Mouse (Mus musculus): Measurements from ENCODE around the gene Trim65. TPM values are rescaled to one million over a fixed set of nuclear protein-coding genes. Genes with fewer than 3 reads are reported as not detected.

Trim65 gene
- polyA plus RNA-seq, 1 experiment from 2014 or later = 2.8 TPM

- Histone ChIP-seq H3K9ac (no peak overlapping the region), H3K4me1 (peaks cover 75% of the 10 kb centered on the region), H3K27ac (no peak overlapping the region), H3K27me3 (peaks cover 48% of the 10 kb centered on the region), H3K4me2 (no peak overlapping the region), H3K4me3 (no peak overlapping the region), H3K9me3 (no peaks in the 10 kb centered on the region), H3K36me3 (no peaks in the 10 kb centered on the region)
- WGBS = 91% methylated on average over 2 of the region's 2 CpGs
- no peak for ATAC-seq (ENCODE audit: insufficient number of reproducible peaks, insufficient read depth, low FRiP score, low TSS enrichment, low read depth)
Measured at GRCm38 (mm10) chr11:116105065-116105464, 25.9 kb downstream of the Trim65 start.

GRCm38 (mm10) chr11:116104006-116104646, 26.8 kb downstream of the Trim65 start:
- 35% methylated on average over 14 of the region's 14 CpGs for WGBS
- no peaks in the 10 kb centered on the region for H3K36me3 ChIP-seq
- peaks cover 38% of the 10 kb centered on the region for H3K27me3 ChIP-seq
- no peak overlapping the region for H3K4me2 ChIP-seq
- peak; percentile 33; the same call in 1 of the 2 replicates for ATAC-seq (ENCODE audit: insufficient number of reproducible peaks, insufficient read depth, low FRiP score, low TSS enrichment, low read depth)
- peak overlapping the region; percentile 48 for H3K27ac ChIP-seq
- 0 out of 2 replicates have a peak overlapping the region, but pooled peaks have one; percentile 3 for H3K9ac ChIP-seq
- H3K9me3 ChIP-seq = no peaks in the 10 kb centered on the region
- H3K4me3 ChIP-seq = no peak overlapping the region
- peaks cover 65% of the 10 kb centered on the region for H3K4me1 ChIP-seq

GRCm38 (mm10) chr11:116103572-116103971, 27.4 kb downstream of the Trim65 start:
- H3K9ac ChIP-seq = 0 out of 2 replicates have a peak overlapping the region, but pooled peaks have one; percentile 3
- H3K9me3 ChIP-seq = no peaks in the 10 kb centered on the region
- peaks cover 33% of the 10 kb centered on the region for H3K27me3 ChIP-seq
- 73% methylated on average over 12 of the region's 12 CpGs for WGBS
- 0 out of 2 replicates have a peak overlapping the region, but pooled peaks have one; percentile 44 for H3K27ac ChIP-seq
- no peak overlapping the region for H3K4me2 ChIP-seq
- peaks cover 60% of the 10 kb centered on the region for H3K4me1 ChIP-seq
- no peak overlapping the region for H3K4me3 ChIP-seq
- no peak for ATAC-seq (ENCODE audit: insufficient number of reproducible peaks, insufficient read depth, low FRiP score, low TSS enrichment, low read depth)
- H3K36me3 ChIP-seq = no peaks in the 10 kb centered on the region

- 50% methylated on average over 3 of the region's 4 CpGs for WGBS
- Histone ChIP-seq H3K4me3 (no peak overlapping the region), H3K27ac (peak overlapping the region; percentile 82), H3K27me3 (peaks cover 22% of the 10 kb centered on the region), H3K36me3 (no peaks in the 10 kb centered on the region), H3K4me1 (peaks cover 49% of the 10 kb centered on the region), H3K9me3 (no peaks in the 10 kb centered on the region), H3K9ac (no peak overlapping the region), H3K4me2 (no peak overlapping the region)
- no peak for ATAC-seq (ENCODE audit: insufficient number of reproducible peaks, insufficient read depth, low FRiP score, low TSS enrichment, low read depth)
Measured at GRCm38 (mm10) chr11:116102472-116102871, 28.5 kb downstream of the Trim65 start.

GRCm38 (mm10) chr11:116101931-116102381, 29.0 kb downstream of the Trim65 start:
- H3K9me3 ChIP-seq = no peaks in the 10 kb centered on the region
- H3K4me2 ChIP-seq = peak overlapping the region; percentile 26; the same call in 1 of the 2 replicates
- 17% methylated on average over 11 of the region's 11 CpGs for WGBS
- peak overlapping the region; percentile 82 for H3K27ac ChIP-seq
- no peak overlapping the region for H3K4me3 ChIP-seq
- H3K9ac ChIP-seq = no peak overlapping the region
- H3K27me3 ChIP-seq = peaks cover 16% of the 10 kb centered on the region
- H3K4me1 ChIP-seq = peaks cover 44% of the 10 kb centered on the region
- no peak for ATAC-seq (ENCODE audit: insufficient number of reproducible peaks, insufficient read depth, low FRiP score, low TSS enrichment, low read depth)
- H3K36me3 ChIP-seq = no peaks in the 10 kb centered on the region

- Histone ChIP-seq H3K27me3 (peaks cover 5% of the 10 kb centered on the region), H3K9ac (no peak overlapping the region), H3K4me2 (no peak overlapping the region), H3K36me3 (no peaks in the 10 kb centered on the region), H3K27ac (peak overlapping the region; percentile 82), H3K4me3 (no peak overlapping the region), H3K9me3 (no peaks in the 10 kb centered on the region), H3K4me1 (peaks cover 32% of the 10 kb centered on the region)
- ATAC-seq (ENCODE audit: insufficient number of reproducible peaks, insufficient read depth, low FRiP score, low TSS enrichment, low read depth) = no peak
- 73% methylated on average over 7 of the region's 7 CpGs for WGBS
Measured at GRCm38 (mm10) chr11:116100839-116101238, 30.1 kb downstream of the Trim65 start.

- H3K36me3 ChIP-seq = no peaks in the 10 kb centered on the region
- no peak for ATAC-seq (ENCODE audit: insufficient number of reproducible peaks, insufficient read depth, low FRiP score, low TSS enrichment, low read depth)
- peaks cover under 1% of the 10 kb centered on the region; the same call in 1 of the 2 replicates for H3K27me3 ChIP-seq
- H3K4me1 ChIP-seq = peaks cover 31% of the 10 kb centered on the region
- H3K27ac ChIP-seq = no peak overlapping the region
- no peak overlapping the region for H3K4me2 ChIP-seq
- no peak overlapping the region for H3K4me3 ChIP-seq
- 80% methylated on average over 6 of the region's 6 CpGs for WGBS
- H3K9me3 ChIP-seq = no peaks in the 10 kb centered on the region
- no peak overlapping the region for H3K9ac ChIP-seq
Measured at GRCm38 (mm10) chr11:116100385-116100784, 30.5 kb downstream of the Trim65 start.

GRCm38 (mm10) chr11:116099462-116099861, 31.5 kb downstream of the Trim65 start:
- no peaks in the 10 kb centered on the region for H3K9me3 ChIP-seq
- peaks cover 29% of the 10 kb centered on the region for H3K4me1 ChIP-seq
- H3K27ac ChIP-seq = no peak overlapping the region
- H3K27me3 ChIP-seq = no peaks in the 10 kb centered on the region
- WGBS = 81% methylated on average over 6 of the region's 6 CpGs
- no peak overlapping the region for H3K4me3 ChIP-seq
- no peaks in the 10 kb centered on the region for H3K36me3 ChIP-seq
- H3K4me2 ChIP-seq = no peak overlapping the region
- no peak overlapping the region for H3K9ac ChIP-seq
- no peak for ATAC-seq (ENCODE audit: insufficient number of reproducible peaks, insufficient read depth, low FRiP score, low TSS enrichment, low read depth)

- 73% methylated on average over 14 of the region's 14 CpGs for WGBS
- H3K27me3 ChIP-seq = no peaks in the 10 kb centered on the region
- no peak for ATAC-seq (ENCODE audit: insufficient number of reproducible peaks, insufficient read depth, low FRiP score, low TSS enrichment, low read depth)
- H3K9ac ChIP-seq = no peak overlapping the region
- H3K4me3 ChIP-seq = no peak overlapping the region
- no peak overlapping the region for H3K27ac ChIP-seq
- no peaks in the 10 kb centered on the region for H3K9me3 ChIP-seq
- H3K4me1 ChIP-seq = peaks cover 23% of the 10 kb centered on the region
- H3K4me2 ChIP-seq = no peak overlapping the region
- no peaks in the 10 kb centered on the region for H3K36me3 ChIP-seq
Measured at GRCm38 (mm10) chr11:116098711-116099460, 32.0 kb downstream of the Trim65 start.

GRCm38 (mm10) chr11:116096213-116097108, 34.5 kb downstream of the Trim65 start:
- no peak overlapping the region for H3K27ac ChIP-seq
- peaks cover 2% of the 10 kb centered on the region for H3K4me1 ChIP-seq
- H3K36me3 ChIP-seq = no peaks in the 10 kb centered on the region
- no peak for ATAC-seq (ENCODE audit: insufficient number of reproducible peaks, insufficient read depth, low FRiP score, low TSS enrichment, low read depth)
- H3K9me3 ChIP-seq = no peaks in the 10 kb centered on the region
- H3K27me3 ChIP-seq = no peaks in the 10 kb centered on the region
- WGBS = 91% methylated on average over 5 of the region's 5 CpGs
- no peak overlapping the region for H3K4me3 ChIP-seq
- H3K4me2 ChIP-seq = no peak overlapping the region
- H3K9ac ChIP-seq = no peak overlapping the region

GRCm38 (mm10) chr11:116095573-116095972, 35.4 kb downstream of the Trim65 start:
- no peak overlapping the region for H3K27ac ChIP-seq
- H3K4me3 ChIP-seq = no peak overlapping the region
- no peaks in the 10 kb centered on the region for H3K9me3 ChIP-seq
- no peaks in the 10 kb centered on the region for H3K36me3 ChIP-seq
- H3K27me3 ChIP-seq = no peaks in the 10 kb centered on the region
- H3K4me1 ChIP-seq = no peaks in the 10 kb centered on the region
- no peak for ATAC-seq (ENCODE audit: insufficient number of reproducible peaks, insufficient read depth, low FRiP score, low TSS enrichment, low read depth)
- 74% methylated on average over 3 of the region's 3 CpGs for WGBS
- H3K4me2 ChIP-seq = no peak overlapping the region
- H3K9ac ChIP-seq = no peak overlapping the region
